Mouse (Mus musculus): ENCODE data around the gene Gm6588. TPM values are rescaled to one million over a fixed set of nuclear protein-coding genes. Genes with fewer than 3 reads are reported as not detected.
"Not testable (repeated sequence)": the region's sequence is repeated elsewhere in the genome, so short reads cannot be mapped to it uniquely, and the experiment has no call there.

Gene Gm6588
- not detected in 2 replicates for polyA plus RNA-seq (2014; fragmentation: Nextera tagmentation; extraction: Ambion mirVana)

GRCm38 (mm10) chr5:112448747-112449440, at the start of gene Gm6588:
Gene Gm6588, plus strand, starts transcription at chr5:112449426.
- no peak within 1 kb of the TSS for H3K27ac ChIP-seq (ENCODE audit: low read depth)
- no peak within 1 kb of the TSS for H3K4me2 ChIP-seq (ENCODE audit: low read length)
- no peaks in the 10 kb centered on the region for H3K27me3 ChIP-seq (replicated peaks; ENCODE audit: control insufficient read depth, insufficient read depth, low read length)
- H3K9ac ChIP-seq (ENCODE audit: low read length): no peak within 1 kb of the TSS
- H3K36me3 ChIP-seq (ENCODE audit: control insufficient read depth, insufficient read depth, low read length): no peaks in the 10 kb centered on the region
- 60% methylated on average over 18 of the region's 18 CpGs for WGBS
- H3K4me1 ChIP-seq (replicated peaks; ENCODE audit: control insufficient read depth, insufficient read depth, low read length): no peaks in the 10 kb centered on the region
- H3K4me3 ChIP-seq (ENCODE audit: low read depth, low read length): no peak within 1 kb of the TSS
- H3K9me3 ChIP-seq (ENCODE audit: control insufficient read depth, low read length): no peaks in the 10 kb centered on the region
- ATAC-seq (replicated peaks; ENCODE audit: low FRiP score, low TSS enrichment, low read depth): no peak
- DNase-seq (ENCODE audit: low spot score): no peak

DNA sequence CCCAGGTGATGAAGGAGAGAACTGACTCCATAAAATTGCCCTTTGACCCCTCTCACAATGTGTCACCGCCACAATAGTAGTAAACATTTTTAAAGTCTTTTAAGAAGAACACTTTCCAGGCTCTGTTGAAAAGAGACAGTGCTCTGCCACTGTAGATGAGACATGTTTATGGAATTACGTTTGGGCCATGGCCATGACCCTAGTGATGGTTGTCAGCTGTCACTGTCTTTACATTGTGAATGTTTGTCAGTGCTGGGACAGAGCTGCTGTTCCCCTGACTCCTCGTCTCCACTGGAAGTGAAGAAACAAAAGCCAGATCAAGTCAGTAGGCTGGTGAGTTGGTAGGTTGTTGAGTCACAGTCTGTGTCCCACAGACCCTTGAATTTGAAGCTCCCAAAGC, 46.8 kb upstream of the Gm6588 start:
- H3K9ac ChIP-seq (ENCODE audit: low read length): no peak overlapping the region

DNA sequence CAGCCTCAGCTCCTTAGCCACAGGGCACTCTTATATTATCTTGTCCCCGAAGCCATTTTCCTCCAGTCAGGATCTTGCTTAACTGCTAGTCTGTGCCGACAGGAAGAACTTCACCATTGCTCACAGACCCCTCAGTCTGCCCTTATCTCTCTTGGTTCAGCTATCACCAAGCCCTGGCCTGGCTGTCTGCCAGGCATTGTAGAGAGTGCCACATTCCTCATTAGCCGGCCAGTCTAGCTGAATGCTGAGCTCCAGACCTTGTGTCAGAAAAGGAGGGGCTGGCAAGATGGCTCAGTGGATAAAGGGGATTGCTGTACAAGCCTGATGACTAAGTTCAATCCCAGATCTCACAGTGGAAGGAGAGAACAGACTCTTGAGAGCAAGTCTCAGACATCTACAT, 43.2 kb upstream of the Gm6588 start:
- H3K4me2 ChIP-seq (ENCODE audit: low read length): no peak overlapping the region
- no peak overlapping the region for H3K9ac ChIP-seq (ENCODE audit: low read length)
- H3K27me3 ChIP-seq (replicated peaks; ENCODE audit: control insufficient read depth, insufficient read depth, low read length): peaks cover 3% of the 10 kb centered on the region; the same call in 1 of the 2 replicates
- no peak for ATAC-seq (replicated peaks; ENCODE audit: low FRiP score, low TSS enrichment, low read depth)
- H3K4me3 ChIP-seq (ENCODE audit: low read depth, low read length): no peak overlapping the region
- 61% methylated on average over 3 of the region's 3 CpGs for WGBS
- no peaks in the 10 kb centered on the region for H3K9me3 ChIP-seq (ENCODE audit: control insufficient read depth, low read length)
- no peaks in the 10 kb centered on the region for H3K4me1 ChIP-seq (replicated peaks; ENCODE audit: control insufficient read depth, insufficient read depth, low read length)
- H3K36me3 ChIP-seq (ENCODE audit: control insufficient read depth, insufficient read depth, low read length): no peaks in the 10 kb centered on the region
- no peak for DNase-seq (ENCODE audit: low spot score)
- no peak overlapping the region for H3K27ac ChIP-seq (ENCODE audit: low read depth)

More for the DNA sequence above, 46.8 kb upstream of the Gm6588 start:
- Histone ChIP-seq H3K36me3 (ENCODE audit: control insufficient read depth, insufficient read depth, low read length) (no peaks in the 10 kb centered on the region), H3K4me1 (replicated peaks; ENCODE audit: control insufficient read depth, insufficient read depth, low read length) (no peaks in the 10 kb centered on the region), H3K27me3 (replicated peaks; ENCODE audit: control insufficient read depth, insufficient read depth, low read length) (no peaks in the 10 kb centered on the region), H3K27ac (ENCODE audit: low read depth) (no peak overlapping the region), H3K4me2 (ENCODE audit: low read length) (no peak overlapping the region), H3K4me3 (ENCODE audit: low read depth, low read length) (no peak overlapping the region), H3K9me3 (ENCODE audit: control insufficient read depth, low read length) (no peaks in the 10 kb centered on the region)
- DNase-seq (ENCODE audit: low spot score) (no peak), ATAC-seq (replicated peaks; ENCODE audit: low FRiP score, low TSS enrichment, low read depth) (no peak)
- 35% methylated on average over 3 of the region's 3 CpGs for WGBS

GRCm38 (mm10) chr5:112409274-112409673, 40.0 kb upstream of the Gm6588 start:
- peaks cover 3% of the 10 kb centered on the region; the same call in 1 of the 2 replicates for H3K27me3 ChIP-seq (replicated peaks; ENCODE audit: control insufficient read depth, insufficient read depth, low read length)
- no peaks in the 10 kb centered on the region for H3K9me3 ChIP-seq (ENCODE audit: control insufficient read depth, low read length)
- ATAC-seq (replicated peaks; ENCODE audit: low FRiP score, low TSS enrichment, low read depth): no peak
- no peak overlapping the region for H3K4me2 ChIP-seq (ENCODE audit: low read length)
- H3K4me1 ChIP-seq (replicated peaks; ENCODE audit: control insufficient read depth, insufficient read depth, low read length): peaks cover 5% of the 10 kb centered on the region
- WGBS: 62% methylated on average over 5 of the region's 5 CpGs
- no peak overlapping the region for H3K9ac ChIP-seq (ENCODE audit: low read length)
- no peak overlapping the region for H3K4me3 ChIP-seq (ENCODE audit: low read depth, low read length)
- H3K27ac ChIP-seq (ENCODE audit: low read depth): no peak overlapping the region
- H3K36me3 ChIP-seq (ENCODE audit: control insufficient read depth, insufficient read depth, low read length): no peaks in the 10 kb centered on the region
- no peak for DNase-seq (ENCODE audit: low spot score)

DNA sequence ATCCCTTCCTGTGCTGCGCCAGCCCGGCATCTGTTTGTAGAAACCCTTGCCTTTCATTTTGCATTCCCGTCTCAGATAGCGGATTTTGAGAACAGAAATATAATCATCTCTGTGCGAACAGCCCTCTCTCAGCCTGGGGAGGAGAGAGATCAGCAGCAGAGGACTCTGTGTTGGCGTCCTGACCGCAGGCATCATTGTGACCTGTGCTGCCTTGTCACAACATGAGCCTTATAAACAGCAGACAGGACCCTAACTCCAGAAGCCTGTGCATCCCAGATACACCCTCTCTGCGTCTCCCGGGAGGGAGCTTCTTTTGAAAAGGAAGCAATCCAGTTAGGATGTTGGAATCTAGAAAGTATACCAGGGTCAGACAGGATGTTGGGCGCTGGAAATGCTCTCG, 38.2 kb upstream of the Gm6588 start:
- Histone ChIP-seq H3K9me3 (ENCODE audit: control insufficient read depth, low read length) (no peaks in the 10 kb centered on the region), H3K36me3 (ENCODE audit: control insufficient read depth, insufficient read depth, low read length) (no peaks in the 10 kb centered on the region), H3K27ac (ENCODE audit: low read depth) (no peak overlapping the region), H3K9ac (ENCODE audit: low read length) (no peak overlapping the region), H3K4me2 (ENCODE audit: low read length) (peak overlapping the region; percentile 25; the same call in 1 of the 2 replicates), H3K27me3 (replicated peaks; ENCODE audit: control insufficient read depth, insufficient read depth, low read length) (peaks cover 3% of the 10 kb centered on the region; the same call in 1 of the 2 replicates), H3K4me1 (replicated peaks; ENCODE audit: control insufficient read depth, insufficient read depth, low read length) (peaks cover 5% of the 10 kb centered on the region), H3K4me3 (ENCODE audit: low read depth, low read length) (no peak overlapping the region)
- WGBS: 30% methylated on average over 11 of the region's 11 CpGs
- DNase-seq (ENCODE audit: low spot score): no peak
- ATAC-seq (replicated peaks; ENCODE audit: low FRiP score, low TSS enrichment, low read depth): no peak

DNA sequence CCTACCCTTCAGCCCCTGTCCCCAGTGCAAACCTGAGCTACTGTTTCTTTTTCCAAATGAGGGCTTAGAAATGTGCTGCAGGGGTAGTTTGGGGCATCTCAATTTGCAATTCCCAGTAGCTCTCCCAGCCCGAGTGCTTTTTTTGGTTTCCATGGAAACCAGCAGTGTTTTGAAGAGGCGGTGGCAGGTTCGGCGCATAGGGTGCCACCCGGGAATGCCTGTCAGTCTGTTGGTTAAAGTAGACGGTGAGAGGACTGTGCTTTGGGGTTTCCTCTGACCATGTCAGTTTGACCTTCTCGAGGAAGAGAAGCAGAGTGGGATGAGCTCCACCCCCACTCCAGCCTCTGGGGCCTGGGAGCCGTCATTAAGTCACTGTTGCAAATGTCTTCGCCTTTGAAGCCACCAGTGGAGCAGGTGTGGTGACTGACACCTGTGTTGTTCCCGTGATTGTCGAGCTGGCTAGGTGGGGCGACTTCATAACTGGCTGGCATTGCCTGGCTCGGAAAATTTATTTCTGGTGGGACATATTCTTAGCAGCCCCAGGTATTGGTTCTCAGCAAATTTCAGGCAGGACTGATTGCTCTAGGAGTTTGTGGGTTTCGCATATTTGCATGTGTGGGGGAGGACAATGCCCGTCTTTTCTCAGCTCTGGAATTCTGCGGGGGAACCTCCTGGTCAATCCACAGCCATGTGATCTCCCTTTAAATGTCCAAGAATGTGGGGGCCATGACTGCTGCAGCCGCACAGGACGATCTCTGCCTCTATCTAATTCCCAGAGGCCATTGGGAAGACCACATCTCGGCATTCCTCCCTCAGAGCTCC, 37.5 kb upstream of the Gm6588 start:
- DNase-seq (ENCODE audit: low spot score) (no peak), ATAC-seq (replicated peaks; ENCODE audit: low FRiP score, low TSS enrichment, low read depth) (no peak; the same call in 1 of the 2 replicates)
- peak overlapping the region; percentile 25 for H3K4me2 ChIP-seq (ENCODE audit: low read length)
- no peaks in the 10 kb centered on the region for H3K36me3 ChIP-seq (ENCODE audit: control insufficient read depth, insufficient read depth, low read length)
- no peak overlapping the region for H3K9ac ChIP-seq (ENCODE audit: low read length)
- H3K27ac ChIP-seq (ENCODE audit: low read depth): no peak overlapping the region
- H3K27me3 ChIP-seq (replicated peaks; ENCODE audit: control insufficient read depth, insufficient read depth, low read length): peaks cover 3% of the 10 kb centered on the region; the same call in 1 of the 2 replicates
- no peak overlapping the region for H3K4me3 ChIP-seq (ENCODE audit: low read depth, low read length)
- H3K9me3 ChIP-seq (ENCODE audit: control insufficient read depth, low read length): no peaks in the 10 kb centered on the region
- H3K4me1 ChIP-seq (replicated peaks; ENCODE audit: control insufficient read depth, insufficient read depth, low read length): peaks cover 5% of the 10 kb centered on the region
- WGBS: 11% methylated on average over 19 of the region's 19 CpGs

DNA sequence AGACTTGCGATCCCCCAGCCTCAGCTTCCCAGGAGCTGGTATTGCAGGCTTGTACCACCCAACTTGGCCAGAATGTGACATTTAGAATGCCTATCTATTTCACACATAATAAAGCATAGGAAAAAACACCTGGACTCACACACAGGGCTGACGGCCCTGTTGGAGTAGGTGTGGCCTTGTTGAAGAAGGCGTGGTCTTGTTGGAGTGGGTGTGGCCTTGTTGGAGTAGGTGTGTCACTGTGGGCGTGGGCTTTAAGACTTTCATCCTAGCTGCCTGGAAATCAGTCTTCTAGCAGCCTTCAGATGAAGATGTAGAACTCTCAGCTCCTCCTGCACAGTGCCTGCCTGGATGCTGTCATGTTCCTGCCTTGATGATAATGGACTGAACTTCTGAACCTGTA, 36.4 kb upstream of the Gm6588 start:
- not testable (repeated sequence) for H3K4me2 ChIP-seq (ENCODE audit: low read length); H3K36me3 ChIP-seq (ENCODE audit: control insufficient read depth, insufficient read depth, low read length); H3K27me3 ChIP-seq (replicated peaks; ENCODE audit: control insufficient read depth, insufficient read depth, low read length); DNase-seq (ENCODE audit: low spot score); H3K9ac ChIP-seq (ENCODE audit: low read length); H3K9me3 ChIP-seq (ENCODE audit: control insufficient read depth, low read length); H3K4me1 ChIP-seq (replicated peaks; ENCODE audit: control insufficient read depth, insufficient read depth, low read length); H3K4me3 ChIP-seq (ENCODE audit: low read depth, low read length); ATAC-seq (replicated peaks; ENCODE audit: low FRiP score, low TSS enrichment, low read depth); H3K27ac ChIP-seq (ENCODE audit: low read depth)
- WGBS: 83% methylated on average over 4 of the region's 4 CpGs

- no peak overlapping the region for H3K27ac ChIP-seq (ENCODE audit: low read depth)
- H3K4me2 ChIP-seq (ENCODE audit: low read length): no peak overlapping the region
- no peaks in the 10 kb centered on the region for H3K9me3 ChIP-seq (ENCODE audit: control insufficient read depth, low read length)
- no peaks in the 10 kb centered on the region for H3K36me3 ChIP-seq (ENCODE audit: control insufficient read depth, insufficient read depth, low read length)
- 61% methylated on average over 5 of the region's 5 CpGs for WGBS
- H3K4me1 ChIP-seq (replicated peaks; ENCODE audit: control insufficient read depth, insufficient read depth, low read length): peaks cover 3% of the 10 kb centered on the region
- H3K9ac ChIP-seq (ENCODE audit: low read length): no peak overlapping the region
- H3K27me3 ChIP-seq (replicated peaks; ENCODE audit: control insufficient read depth, insufficient read depth, low read length): no peaks in the 10 kb centered on the region
- DNase-seq (ENCODE audit: low spot score): no peak
- no peak for ATAC-seq (replicated peaks; ENCODE audit: low FRiP score, low TSS enrichment, low read depth)
- H3K4me3 ChIP-seq (ENCODE audit: low read depth, low read length): no peak overlapping the region
Observed at GRCm38 (mm10) chr5:112416673-112417072, 32.6 kb upstream of the Gm6588 start.

Measured in intestine, embryonic 14.5 days (tissue).